Mouse (Mus musculus) G1E (cell line): ENCODE results near the gene Btbd9. TPM values are rescaled to one million over a fixed set of nuclear protein-coding genes. Genes with fewer than 3 reads are reported as not detected.

Experiments used
- ATAC-seq: 2 replicates; pipeline ENCODE4 v1.8.0; 2016; ENCODE audit warnings: mild to moderate bottlenecking; ENCODE audit not compliant: insufficient number of reproducible peaks, poor library complexity, low FRiP score, severe bottlenecking; ENCODE audit errors: extremely low read depth
- DNase-seq: peaks from one replicate; pipeline ENCODE4 v3.0.0; 2012; ENCODE audit warnings: low spot score
- H3K27me3 ChIP-seq: 2 replicates; pipeline ENCODE4 v1.6.1; 2012; ENCODE audit warnings: mild to moderate bottlenecking, low read length, inconsistent platforms; ENCODE audit not compliant: insufficient read depth
- H3K36me3 ChIP-seq: replicated peaks from 2 replicates; pipeline ENCODE3; 2012; ENCODE audit warnings: mild to moderate bottlenecking, inconsistent platforms
- H3K4me1 ChIP-seq: 2 replicates; pipeline ENCODE4 v1.6.1; 2012; ENCODE audit warnings: low read depth, low read length, inconsistent platforms, mixed read lengths; ENCODE audit not compliant: insufficient read depth
- H3K4me3 ChIP-seq: 2 replicates; pipeline ENCODE4 v1.5.1; 2012; ENCODE audit warnings: low read depth, mild to moderate bottlenecking, inconsistent platforms, low read length, moderate library complexity, mixed read lengths
- H3K9me3 ChIP-seq: replicated peaks from 2 replicates; pipeline ENCODE4 v1.6.1; 2012; ENCODE audit warnings: inconsistent platforms
- CTCF ChIP-seq: IDR thresholded peaks from 2 replicates; pipeline ENCODE4 v1.5.1; 2012; ENCODE audit warnings: low read depth, low read length, inconsistent platforms, mixed read lengths
- GATA1 ChIP-seq: IDR thresholded peaks from 2 replicates; pipeline ENCODE4 v1.6.1; 2012; ENCODE audit warnings: borderline replicate concordance, low read length, inconsistent platforms, mixed read lengths
- GATA2 ChIP-seq: IDR thresholded peaks from 2 replicates; pipeline ENCODE4 v1.6.1; 2012; ENCODE audit warnings: low read depth, low read length, inconsistent platforms, borderline replicate concordance
- POLR2AphosphoS5 ChIP-seq: IDR thresholded peaks from 2 replicates; pipeline ENCODE4 v1.6.1; 2012; ENCODE audit warnings: low read depth, low read length, inconsistent platforms; ENCODE audit not compliant: insufficient replicate concordance
- TAL1 ChIP-seq: conservative IDR thresholded peaks from 2 replicates; pipeline ENCODE4 v1.6.1; 2012; ENCODE audit warnings: low read depth, low read length, inconsistent platforms, mixed read lengths
- polyA plus RNA-seq: library from polyadenylated mRNA; stranded (reverse); fragments of >175 nt; gene quantifications from 2 replicates; pipeline ENCODE4 v1.2.3, GENCODE M21; 2012
- total RNA-seq, 2 experiments: library from RNA; stranded (forward) in 1 of 2; stranded (reverse) in 1 of 2; fragments of 200-1000 nt in 1 of 2; fragments of >200 nt in 1 of 2; fragmentation: Nextera tagmentation in 1 of 2; gene quantifications; 2 replicates each; pipeline ENCODE4 v1.2.3; 2014 to 2017

Gene Btbd9
- total and polyA plus RNA-seq, 3 experiments, result 33.6 to 68.4 (median 57.5) TPM

DNA sequence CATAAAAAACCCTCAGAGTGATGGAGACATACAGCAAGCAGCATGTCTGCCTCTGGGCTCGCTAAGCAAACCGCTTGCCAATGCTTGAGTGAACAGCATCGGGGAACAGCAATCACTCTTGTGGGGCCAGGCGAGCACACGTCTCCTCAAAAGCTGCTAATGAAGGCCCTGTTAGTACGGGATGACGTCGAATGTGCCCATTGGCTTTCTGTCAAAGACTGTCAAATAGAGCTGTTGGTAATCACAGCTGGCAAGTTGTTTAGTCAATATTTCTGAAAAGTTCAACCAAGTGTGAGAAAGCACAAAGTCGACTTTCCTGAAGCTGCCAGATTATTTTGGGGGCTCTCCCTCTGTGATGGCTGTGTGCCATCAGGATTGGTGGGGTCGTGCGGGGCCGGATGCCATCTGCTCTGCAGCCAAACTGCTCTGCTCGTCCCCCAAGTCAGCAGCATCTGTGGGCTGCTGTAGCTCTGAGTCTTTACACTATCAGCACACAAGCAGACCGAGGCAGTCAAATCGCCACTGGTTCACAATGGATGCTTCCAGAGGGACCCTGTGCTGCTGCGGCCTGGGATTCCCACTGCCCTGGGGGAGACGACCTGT, 334.5 kb downstream of the Btbd9 start:
- no peak for TF ChIP-seq POLR2AphosphoS5
- no peak for TF ChIP-seq GATA1
- TF ChIP-seq GATA2, result no peak
- no peak for TF ChIP-seq TAL1
- TF ChIP-seq CTCF, result no peak
- Histone ChIP-seq H3K9me3 (no peaks in the 10 kb centered on the region), H3K4me1 (no peaks in the 10 kb centered on the region), H3K27me3 (no peaks in the 10 kb centered on the region), H3K4me3 (no peak overlapping the region), H3K36me3 (peaks cover 4% of the 10 kb centered on the region)
- DNase-seq, result no peak
- no peak for ATAC-seq

DNA sequence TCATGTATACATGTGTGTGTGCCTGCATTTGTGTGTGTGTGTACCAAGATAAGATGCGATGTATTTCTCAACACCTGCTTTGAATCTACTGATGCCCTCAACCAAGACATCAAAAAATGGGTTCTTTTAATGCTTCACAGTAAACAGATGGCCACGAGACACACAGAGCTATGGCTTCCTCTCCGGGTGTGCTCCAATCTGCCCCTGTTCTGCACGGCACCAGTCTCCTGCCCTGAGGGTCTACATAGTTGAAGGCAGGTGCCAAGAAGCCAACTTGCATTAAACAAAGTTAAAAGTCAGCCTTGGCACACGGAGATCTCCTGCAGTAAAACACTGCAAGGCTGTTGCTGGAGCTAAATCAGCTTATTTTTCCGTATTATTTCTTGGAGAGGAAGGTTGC, 335.2 kb downstream of the Btbd9 start:
- Histone ChIP-seq H3K27me3 (no peaks in the 10 kb centered on the region), H3K9me3 (no peaks in the 10 kb centered on the region), H3K4me1 (no peaks in the 10 kb centered on the region), H3K4me3 (no peak overlapping the region), H3K36me3 (peaks cover 5% of the 10 kb centered on the region)
- TF ChIP-seq TAL1 (no peak), GATA2 (no peak), POLR2AphosphoS5 (no peak), GATA1 (no peak), CTCF (no peak)
- DNase-seq, result no peak
- ATAC-seq, result no peak

DNA sequence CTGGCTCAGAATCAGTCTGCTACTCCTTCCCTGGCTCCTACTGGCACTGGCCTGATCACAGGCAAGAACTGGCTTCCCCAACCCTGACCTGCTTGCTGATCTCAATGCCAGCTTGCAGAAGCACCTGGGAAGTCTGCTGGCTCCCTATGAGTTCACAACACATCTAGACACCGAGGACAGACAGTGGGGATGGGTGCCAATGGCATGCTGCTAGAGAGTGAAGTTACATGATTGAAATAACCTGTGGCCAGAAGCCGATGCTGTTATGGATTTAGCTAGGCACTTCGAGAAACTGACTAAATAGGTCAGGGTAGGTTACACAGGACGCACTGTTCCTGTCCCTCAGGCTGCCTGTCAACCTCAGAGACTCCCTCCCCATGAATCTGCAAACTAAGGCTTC, 335.6 kb downstream of the Btbd9 start:
- ATAC-seq (no peak), DNase-seq (no peak)
- no peaks in the 10 kb centered on the region for H3K9me3 ChIP-seq

DNA sequence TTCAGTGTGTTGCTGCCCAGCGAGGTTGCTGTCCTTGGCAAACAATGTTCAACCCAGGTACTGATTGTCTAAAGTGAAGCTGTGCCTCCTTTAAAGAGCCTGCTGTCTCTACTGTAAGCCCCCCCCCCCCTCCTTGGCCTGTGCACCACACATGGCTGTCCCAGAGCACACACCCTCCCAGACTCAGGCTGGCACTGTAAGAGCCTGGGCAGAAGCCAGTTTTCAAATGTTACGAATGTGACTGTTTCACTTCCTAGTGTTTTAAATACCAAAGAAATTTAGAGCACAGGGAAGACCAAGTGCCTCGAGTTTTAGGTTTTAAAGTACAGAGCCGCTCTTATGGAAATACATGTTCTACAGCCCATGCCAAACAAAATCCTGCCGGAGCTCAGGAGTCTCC, 336.8 kb downstream of the Btbd9 start:
- peaks cover 5% of the 10 kb centered on the region for H3K36me3 ChIP-seq
- no peaks in the 10 kb centered on the region for H3K9me3 ChIP-seq
- H3K27me3 ChIP-seq, result no peaks in the 10 kb centered on the region
- ATAC-seq, result no peak
- no peak for DNase-seq
- no peaks in the 10 kb centered on the region for H3K4me1 ChIP-seq
- TF ChIP-seq POLR2AphosphoS5 (no peak), GATA2 (no peak), TAL1 (no peak), CTCF (no peak), GATA1 (no peak)
- no peak overlapping the region for H3K4me3 ChIP-seq

More for the DNA sequence above, 335.6 kb downstream of the Btbd9 start:
- no peak for TF ChIP-seq TAL1
- no peak for TF ChIP-seq CTCF
- no peak for TF ChIP-seq GATA2
- TF ChIP-seq POLR2AphosphoS5, result no peak
- no peak for TF ChIP-seq GATA1
- Histone ChIP-seq H3K36me3 (peaks cover 5% of the 10 kb centered on the region), H3K4me3 (no peak overlapping the region), H3K4me1 (no peaks in the 10 kb centered on the region), H3K27me3 (no peaks in the 10 kb centered on the region)

DNA sequence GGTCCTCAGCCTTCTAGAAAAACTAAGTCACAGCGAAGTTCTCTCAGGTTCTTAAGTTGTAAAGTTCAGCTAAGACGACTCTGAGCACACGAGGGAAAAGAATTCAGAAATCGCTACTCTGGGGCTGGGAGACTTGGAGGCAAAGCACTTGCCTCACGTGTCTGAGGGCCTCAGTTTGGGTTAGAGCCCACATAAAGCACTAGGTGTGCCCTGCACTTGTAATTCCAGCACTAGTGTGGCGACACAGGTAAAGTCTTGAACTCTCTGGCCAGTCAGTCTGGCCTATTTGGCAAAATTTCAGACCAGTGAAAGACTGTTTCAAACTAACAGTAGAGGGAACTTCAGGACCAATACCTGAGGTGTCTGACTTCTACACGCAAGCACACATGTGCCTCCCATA, 338.7 kb downstream of the Btbd9 start:
- H3K36me3 ChIP-seq, result peaks cover 5% of the 10 kb centered on the region
- no peak for ATAC-seq
- H3K9me3 ChIP-seq, result no peaks in the 10 kb centered on the region
- H3K4me3 ChIP-seq, result no peak overlapping the region
- DNase-seq, result no peak
- H3K27me3 ChIP-seq, result no peaks in the 10 kb centered on the region
- no peak for TF ChIP-seq TAL1
- no peak for TF ChIP-seq CTCF
- no peak for TF ChIP-seq GATA1
- TF ChIP-seq POLR2AphosphoS5, result no peak
- no peak for TF ChIP-seq GATA2
- H3K4me1 ChIP-seq, result no peaks in the 10 kb centered on the region

DNA sequence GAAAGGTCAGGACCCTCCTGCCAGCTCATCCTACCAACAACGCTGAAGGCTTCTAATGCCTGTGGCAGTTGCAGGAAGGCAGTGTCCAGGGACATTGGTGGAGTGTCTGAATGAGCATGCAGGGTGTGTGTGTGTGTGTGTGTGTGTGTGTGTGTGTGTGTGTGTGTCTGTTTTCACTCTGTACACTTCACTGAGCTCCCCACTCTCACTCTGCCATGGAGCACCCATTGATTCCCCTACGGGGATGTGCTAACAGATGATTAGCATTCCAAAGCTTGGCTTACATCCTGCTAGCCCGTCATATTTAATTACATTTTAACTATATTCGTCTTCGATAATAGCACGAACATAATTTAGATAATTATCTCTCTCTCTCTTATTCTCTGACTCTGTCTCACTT, 339.7 kb downstream of the Btbd9 start:
- peaks cover 5% of the 10 kb centered on the region for H3K36me3 ChIP-seq

More for the DNA sequence above, 339.7 kb downstream of the Btbd9 start:
- Histone ChIP-seq H3K4me3 (no peak overlapping the region), H3K9me3 (no peaks in the 10 kb centered on the region), H3K27me3 (no peaks in the 10 kb centered on the region), H3K4me1 (no peaks in the 10 kb centered on the region)
- TF ChIP-seq TAL1 (no peak), POLR2AphosphoS5 (no peak), CTCF (no peak), GATA1 (no peak)
- no peak for ATAC-seq
- no peak for DNase-seq
